Mouse (Mus musculus): ENCODE measurements around the gene Bloc1s1.

GRCm38 (mm10) chr10:128931441-128931840 is 7.6 kb upstream of the Bloc1s1 start:
- TF ChIP-seq CTCF (IDR thresholded peaks at IDR 0.05; ENCODE audit: low read depth) (no peak), EP300 (IDR thresholded peaks at IDR 0.05; ENCODE audit: low read depth) (no peak)

All from liver, embryonic 14.5 days (tissue).